Mouse (Mus musculus) stomach, embryonic 15.5 days (tissue): ENCODE measurements at regions not wholly inside any gene's neighbourhood (a gene's known extent, or its start where the extent isn't known, plus 50 kb on each side); places are given as distances from the start of the nearest gene placed in this dataset.
"Not testable (repeated sequence)": the region's sequence is repeated elsewhere in the genome, so short reads cannot be mapped to it uniquely, and the experiment has no call there.

ENCODE experiments used
- ATAC-seq: fragments of 200-750 bp; cut with Nextera tagmentation; 2 replicates; pipeline ENCODE4 v1.8.0; 2017; ENCODE audit warnings: low read depth, moderate number of reproducible peaks, moderate TSS enrichment; ENCODE audit not compliant: insufficient read depth, low FRiP score
- H3K27ac ChIP-seq: fragments of 300-500 bp; sonication (generic); 2 replicates; pipeline ENCODE4 v1.5.1; 2015; ENCODE audit warnings: mild to moderate bottlenecking, inconsistent platforms
- H3K27me3 ChIP-seq: fragments of 300-500 bp; sonication (generic); replicated peaks from 2 replicates; pipeline ENCODE4 v1.6.1; 2015; ENCODE audit warnings: inconsistent platforms
- H3K36me3 ChIP-seq: fragments of 300-500 bp; sonication (generic); 2 replicates; pipeline ENCODE4 v1.6.1; 2015; ENCODE audit warnings: inconsistent platforms
- H3K4me1 ChIP-seq: fragments of 300-500 bp; sonication (generic); 2 replicates; pipeline ENCODE4 v1.6.1; 2015; ENCODE audit warnings: inconsistent platforms
- H3K4me2 ChIP-seq: fragments of 300-500 bp; sonication (generic); 2 replicates; pipeline ENCODE4 v1.6.1; 2015; ENCODE audit warnings: mild to moderate bottlenecking, inconsistent platforms
- H3K4me3 ChIP-seq: fragments of 300-500 bp; sonication (generic); replicated peaks from 2 replicates; pipeline ENCODE4 v1.5.1; 2015; ENCODE audit warnings: inconsistent platforms
- H3K9ac ChIP-seq: fragments of 300-500 bp; sonication (generic); 2 replicates; pipeline ENCODE4 v1.6.1; 2015; ENCODE audit warnings: inconsistent platforms
- H3K9me3 ChIP-seq: fragments of 300-500 bp; sonication (generic); 2 replicates; pipeline ENCODE4 v1.6.1; 2016; ENCODE audit warnings: inconsistent platforms
- WGBS: fragments of 180-500 bp; shearing (Covaris S2); methylation state at CpG from one replicate; pipeline ENCODE4 v1.1.7; 2015; 5-methylcytosine and 5-hydroxymethylcytosine counted together

DNA sequence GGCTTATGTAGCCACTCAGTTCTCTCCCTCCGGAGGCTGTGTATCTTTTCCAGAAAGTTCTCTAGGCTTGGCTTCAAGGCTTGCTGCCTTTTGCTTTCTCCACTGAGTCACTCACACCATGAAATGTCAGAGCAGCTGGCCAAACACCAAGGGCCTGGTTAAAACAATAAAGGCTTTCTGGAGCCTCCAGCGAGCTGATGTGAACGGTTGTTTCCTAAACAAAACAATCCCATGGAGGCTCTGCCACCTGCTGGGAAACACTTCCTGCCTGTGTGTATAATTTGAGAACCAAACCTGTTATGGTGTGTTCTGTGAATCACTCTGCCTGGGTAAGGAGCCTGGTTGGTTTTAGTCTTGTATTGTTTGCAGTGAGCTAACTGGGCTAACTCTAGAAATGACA lies 96.7 kb upstream of the Tspan5 start:
- no peak overlapping the region for H3K4me2 ChIP-seq
- no peak for ATAC-seq

DNA sequence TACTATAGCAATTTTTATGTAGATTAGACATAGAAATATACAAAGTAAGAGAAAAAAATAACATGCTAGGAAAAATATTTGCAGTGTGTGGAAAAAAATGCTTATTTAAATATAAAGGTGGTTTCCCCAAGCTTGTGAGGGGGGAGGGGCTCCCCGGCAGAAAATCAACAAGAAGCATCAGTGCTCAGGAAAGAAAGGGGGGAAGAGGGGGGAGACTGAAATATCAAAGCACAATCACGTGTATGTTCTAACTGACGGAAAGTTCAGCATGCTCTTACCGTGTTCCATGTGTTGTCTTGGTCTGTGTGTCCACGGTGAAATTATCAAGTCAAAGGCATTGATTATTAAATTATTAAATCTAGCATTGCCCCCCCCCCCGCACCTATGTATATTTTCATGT lies 92.3 kb upstream of the Tspan5 start:
- Histone ChIP-seq H3K4me3 (no peak overlapping the region), H3K9me3 (no peaks in the 10 kb centered on the region), H3K27ac (no peak overlapping the region), H3K9ac (no peak overlapping the region), H3K4me1 (peaks cover 8% of the 10 kb centered on the region; the same call in 1 of the 2 replicates), H3K27me3 (no peaks in the 10 kb centered on the region), H3K36me3 (no peaks in the 10 kb centered on the region), H3K4me2 (no peak overlapping the region)
- WGBS, result 85% methylated on average over 6 of the region's 6 CpGs
- no peak for ATAC-seq

More for the DNA sequence above, 96.7 kb upstream of the Tspan5 start:
- no peaks in the 10 kb centered on the region for H3K9me3 ChIP-seq
- H3K4me3 ChIP-seq, result no peak overlapping the region
- H3K27ac ChIP-seq, result no peak overlapping the region
- peaks cover 6% of the 10 kb centered on the region for H3K4me1 ChIP-seq
- H3K36me3 ChIP-seq, result no peaks in the 10 kb centered on the region
- WGBS, result 14% methylated on average over 3 of the region's 3 CpGs
- no peaks in the 10 kb centered on the region for H3K27me3 ChIP-seq
- no peak overlapping the region for H3K9ac ChIP-seq

DNA sequence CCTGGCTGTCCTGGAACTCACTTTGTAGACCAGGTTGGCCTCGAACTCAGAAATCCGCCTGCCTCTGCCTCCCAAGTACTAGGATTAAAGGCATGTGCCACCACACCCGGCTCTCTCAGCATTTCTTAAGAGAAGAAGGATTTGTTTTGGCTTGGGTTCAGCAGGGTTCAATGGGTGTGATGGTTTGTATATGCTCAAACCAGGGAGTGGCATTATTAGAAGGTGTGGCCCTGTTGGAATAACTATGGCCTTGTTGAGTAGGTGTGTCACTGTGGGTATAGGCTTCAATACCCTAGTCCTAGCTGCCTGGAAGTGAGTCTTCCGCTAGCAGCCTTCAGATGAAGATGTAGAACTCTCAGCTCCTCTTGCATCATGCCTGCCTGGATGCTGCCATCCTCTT lies 91.3 kb upstream of the Tspan5 start:
- H3K36me3 ChIP-seq, ATAC-seq, H3K9ac ChIP-seq, H3K4me1 ChIP-seq, H3K27ac ChIP-seq, H3K9me3 ChIP-seq, H3K4me2 ChIP-seq, H3K4me3 ChIP-seq, H3K27me3 ChIP-seq: not testable (repeated sequence)
- WGBS, result 91% methylated on average over 4 of the region's 4 CpGs

DNA sequence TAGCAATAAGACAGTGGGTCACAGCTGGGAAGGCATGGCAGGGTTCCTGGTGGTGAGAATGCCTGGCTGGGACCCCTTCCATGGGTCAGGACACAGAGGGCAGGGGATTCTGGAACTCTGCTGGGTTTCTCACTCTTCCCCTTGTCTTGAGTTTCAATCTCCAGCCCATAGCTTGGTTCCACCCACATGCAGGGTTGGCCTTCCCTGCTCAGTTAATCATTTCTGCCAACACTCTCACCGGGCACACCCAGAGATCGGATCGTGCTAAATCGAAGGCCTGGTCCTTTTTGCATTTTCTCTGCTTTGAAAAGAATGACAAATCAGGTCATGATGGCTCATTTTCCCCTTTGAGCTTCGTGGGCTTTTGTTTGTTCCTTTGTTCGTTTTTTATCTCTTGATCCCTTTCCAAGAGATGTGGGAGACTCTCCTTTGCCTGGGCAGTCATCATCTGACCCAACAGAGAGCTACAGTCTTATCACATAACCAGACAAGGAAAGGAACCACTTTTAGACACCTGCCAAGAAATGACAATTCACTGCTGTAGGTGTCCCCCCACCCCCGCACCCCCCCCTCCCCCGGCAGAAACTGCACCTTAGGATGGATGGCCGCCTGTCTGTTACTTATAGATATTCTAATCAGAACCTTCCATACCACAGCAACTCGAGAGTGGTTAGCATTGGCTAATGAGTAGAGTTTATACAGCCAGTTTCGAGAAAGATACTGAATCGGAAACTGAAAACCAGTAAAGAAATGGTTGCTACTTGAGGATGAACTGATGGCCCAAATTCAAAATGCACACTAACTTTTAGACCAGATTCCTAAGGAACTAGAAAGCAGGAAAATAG lies 90.4 kb upstream of the Tspan5 start:
- H3K36me3 ChIP-seq, result no peaks in the 10 kb centered on the region
- 81% methylated on average over 12 of the region's 12 CpGs for WGBS
- no peak for ATAC-seq

DNA sequence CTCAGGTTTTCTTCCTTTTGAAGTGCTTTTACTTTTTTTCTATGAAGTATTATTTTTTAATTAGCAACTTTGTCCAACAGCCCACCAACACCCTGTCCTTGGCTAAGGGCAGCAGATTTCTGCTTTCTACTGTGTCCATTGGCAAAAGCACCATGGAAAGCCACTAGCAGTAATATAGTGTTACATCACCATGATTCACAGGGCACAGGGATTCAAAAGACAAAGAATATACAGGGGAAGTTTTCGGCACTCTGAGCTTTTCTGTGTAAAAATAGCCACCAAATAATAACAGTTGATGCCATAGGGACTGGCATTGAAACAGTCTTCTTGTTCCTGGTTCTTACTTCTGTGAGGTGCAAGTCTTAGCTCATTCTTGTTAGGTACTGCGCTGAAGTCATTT lies 89.8 kb upstream of the Tspan5 start:
- no peaks in the 10 kb centered on the region for H3K27me3 ChIP-seq
- H3K27ac ChIP-seq, result no peak overlapping the region
- H3K9me3 ChIP-seq, result no peaks in the 10 kb centered on the region
- H3K4me3 ChIP-seq, result no peak overlapping the region
- no peaks in the 10 kb centered on the region for H3K36me3 ChIP-seq
- 88% methylated on average over 2 of the region's 2 CpGs for WGBS
- no peak overlapping the region for H3K4me2 ChIP-seq
- H3K4me1 ChIP-seq, result 0 out of 2 replicates have a peak, but pooled peaks cover 4% of the 10 kb centered on the region
- no peak overlapping the region for H3K9ac ChIP-seq
- ATAC-seq, result no peak

More for the DNA sequence above, 90.4 kb upstream of the Tspan5 start:
- Histone ChIP-seq H3K4me1 (0 out of 2 replicates have a peak, but pooled peaks cover 4% of the 10 kb centered on the region), H3K4me3 (no peak overlapping the region), H3K9ac (no peak overlapping the region), H3K9me3 (no peaks in the 10 kb centered on the region), H3K4me2 (no peak overlapping the region), H3K27ac (no peak overlapping the region), H3K27me3 (no peaks in the 10 kb centered on the region)

DNA sequence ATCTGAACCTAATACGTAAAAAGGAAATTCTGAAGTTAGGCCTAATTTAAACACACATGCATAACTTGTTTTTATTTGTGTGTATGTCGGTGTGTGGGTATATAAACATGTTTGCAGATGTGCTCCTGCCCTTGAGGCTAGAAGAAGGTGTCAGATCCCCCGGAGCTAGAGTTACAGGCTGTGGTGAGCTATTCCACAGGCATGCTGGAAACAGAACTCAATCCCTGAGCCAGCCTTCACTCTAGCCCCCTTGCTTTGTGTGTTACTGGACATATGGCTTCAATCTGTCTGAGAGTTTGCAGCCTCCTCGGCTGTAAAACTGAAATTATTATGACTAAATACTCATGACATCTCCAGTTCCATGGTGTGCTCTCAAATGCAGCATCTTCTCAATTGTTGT lies 89.3 kb upstream of the Tspan5 start:
- Histone ChIP-seq H3K27ac (no peak overlapping the region), H3K27me3 (no peaks in the 10 kb centered on the region), H3K9ac (no peak overlapping the region), H3K4me2 (no peak overlapping the region), H3K4me1 (0 out of 2 replicates have a peak, but pooled peaks cover 4% of the 10 kb centered on the region), H3K4me3 (no peak overlapping the region), H3K9me3 (no peaks in the 10 kb centered on the region), H3K36me3 (no peaks in the 10 kb centered on the region)
- WGBS, result 66% methylated on average over 4 of the region's 4 CpGs
- no peak for ATAC-seq

DNA sequence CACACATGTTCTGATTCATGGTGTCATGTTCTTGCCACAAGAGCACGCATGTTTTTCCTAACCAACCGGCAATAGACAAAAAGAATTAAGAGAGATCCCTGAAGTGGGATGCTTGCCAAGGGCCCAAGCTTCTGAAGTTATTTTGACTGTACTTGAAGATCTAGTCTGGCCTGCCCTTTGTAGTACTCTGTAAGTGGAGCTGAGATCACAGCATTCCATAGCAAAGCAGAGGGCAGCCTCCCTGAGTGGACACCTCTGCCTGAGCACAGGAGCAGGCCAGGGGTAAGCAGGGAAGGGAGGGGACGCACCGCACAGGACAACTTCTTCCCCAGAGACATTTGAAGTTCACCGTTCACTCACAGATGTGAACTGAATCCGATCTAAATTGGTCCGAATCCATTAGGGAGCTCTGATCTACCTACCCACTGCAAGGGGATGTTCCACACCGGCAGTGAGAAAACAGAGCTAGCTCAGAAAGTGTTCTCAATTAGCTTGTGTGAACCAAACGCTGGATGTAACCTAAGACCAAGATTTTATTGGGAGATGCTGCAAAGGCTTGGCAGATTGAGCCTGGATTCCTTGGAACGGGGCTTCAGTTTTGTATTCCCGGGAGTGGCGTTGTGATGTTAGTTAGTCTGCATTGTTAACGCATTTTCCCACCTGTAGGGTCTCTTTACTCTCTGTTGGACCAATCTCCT lies 88.3 kb upstream of the Tspan5 start:
- no peak for ATAC-seq
- 89% methylated on average over 13 of the region's 13 CpGs for WGBS
- H3K4me1 ChIP-seq, result 0 out of 2 replicates have a peak, but pooled peaks cover 4% of the 10 kb centered on the region

DNA sequence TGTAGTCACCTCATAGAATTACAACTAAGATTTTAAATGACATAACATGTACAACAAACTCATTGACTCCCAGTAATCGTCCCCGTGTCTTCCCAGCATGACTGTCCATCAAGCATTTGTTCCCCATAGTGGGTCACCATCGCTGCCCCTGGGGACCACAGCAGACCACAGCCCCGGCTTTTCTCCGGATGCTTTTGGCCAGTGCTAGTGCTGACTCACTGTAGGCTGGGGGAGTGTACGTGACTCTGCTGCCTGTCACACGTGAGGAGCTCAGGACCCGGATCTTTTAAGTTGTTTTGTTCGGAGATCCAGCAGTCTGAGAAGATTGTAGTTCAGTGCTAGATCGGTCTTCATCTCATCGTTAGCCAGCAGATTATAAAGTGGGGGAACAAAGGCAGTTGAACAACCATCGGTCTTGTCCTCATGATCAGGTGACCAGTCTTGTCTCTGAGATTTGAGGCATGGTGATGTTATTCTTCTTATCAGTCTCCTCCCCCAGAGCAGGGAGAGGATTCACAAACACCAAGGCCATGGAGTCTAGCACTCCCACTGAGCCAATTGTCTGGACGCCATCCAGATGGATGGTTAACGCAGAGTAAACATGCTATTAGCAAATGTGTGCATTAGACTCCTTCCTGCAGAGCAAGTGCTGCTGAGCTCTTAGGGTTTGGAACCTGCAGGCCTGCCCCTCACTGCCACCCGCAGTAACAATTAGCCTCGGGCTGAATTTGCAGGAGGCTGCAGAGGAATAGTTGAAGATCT lies 87.2 kb upstream of the Tspan5 start:
- H3K36me3 ChIP-seq, result no peaks in the 10 kb centered on the region
- no peak overlapping the region for H3K4me3 ChIP-seq
- no peak overlapping the region for H3K9ac ChIP-seq
- no peak overlapping the region; the same call in 1 of the 2 replicates for H3K27ac ChIP-seq
- ATAC-seq, result no peak
- no peaks in the 10 kb centered on the region for H3K27me3 ChIP-seq
- 0 out of 2 replicates have a peak, but pooled peaks cover 4% of the 10 kb centered on the region for H3K4me1 ChIP-seq
- WGBS, result 61% methylated on average over 16 of the region's 16 CpGs
- no peak overlapping the region for H3K4me2 ChIP-seq
- H3K9me3 ChIP-seq, result no peaks in the 10 kb centered on the region

More for the DNA sequence above, 88.3 kb upstream of the Tspan5 start:
- Histone ChIP-seq H3K4me3 (no peak overlapping the region), H3K4me2 (no peak overlapping the region), H3K27ac (no peak overlapping the region), H3K9ac (no peak overlapping the region), H3K9me3 (no peaks in the 10 kb centered on the region), H3K36me3 (no peaks in the 10 kb centered on the region), H3K27me3 (no peaks in the 10 kb centered on the region)

DNA sequence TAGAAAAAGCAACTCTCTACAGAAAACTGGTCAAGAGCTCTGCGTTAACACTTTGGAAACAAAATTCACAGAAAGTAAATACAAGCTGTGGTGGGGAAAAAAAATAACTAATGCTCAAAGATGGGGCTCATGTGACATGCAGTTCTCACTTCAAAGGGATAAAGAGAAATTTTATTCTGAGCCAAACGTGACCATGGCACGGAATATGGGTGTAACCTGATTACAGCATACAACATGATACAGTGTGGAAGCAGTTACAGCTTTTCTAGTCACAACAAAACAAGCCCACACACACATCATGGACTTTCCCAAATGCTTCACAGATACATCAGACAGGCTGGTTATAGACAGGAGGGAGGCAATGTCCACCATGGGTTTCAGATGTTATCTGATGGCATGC lies 86.5 kb upstream of the Tspan5 start:
- WGBS, result 55% methylated on average over 3 of the region's 3 CpGs

DNA sequence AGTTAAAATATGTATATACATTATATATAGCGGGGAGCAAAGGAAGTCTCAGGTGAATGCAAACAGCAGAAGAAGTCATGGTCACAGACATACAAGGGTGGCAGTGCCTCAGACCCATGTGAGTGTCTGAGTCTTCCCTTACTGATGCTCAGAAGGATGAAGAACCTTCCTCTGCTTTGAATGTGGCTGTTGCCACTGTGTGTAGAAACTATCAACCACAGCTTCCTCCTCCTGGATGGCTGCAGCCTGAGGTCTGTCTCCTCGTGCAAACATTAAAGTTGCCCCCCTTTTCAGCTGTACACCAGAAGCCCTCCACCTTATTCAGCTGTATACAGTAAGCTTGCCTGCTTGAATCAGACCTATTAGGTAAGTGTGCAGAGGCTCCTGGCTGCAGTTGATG lies 79.4 kb upstream of the Tspan5 start:
- ATAC-seq, result no peak
- Histone ChIP-seq H3K27me3 (no peaks in the 10 kb centered on the region), H3K4me1 (no peaks in the 10 kb centered on the region), H3K9me3 (no peaks in the 10 kb centered on the region), H3K27ac (no peak overlapping the region), H3K4me3 (no peak overlapping the region), H3K36me3 (no peaks in the 10 kb centered on the region), H3K4me2 (no peak overlapping the region), H3K9ac (no peak overlapping the region)
- 75% methylated on average over 2 of the region's 2 CpGs for WGBS

More for the DNA sequence above, 86.5 kb upstream of the Tspan5 start:
- no peak overlapping the region for H3K9ac ChIP-seq
- no peak overlapping the region for H3K4me3 ChIP-seq
- no peak for ATAC-seq
- H3K36me3 ChIP-seq, result no peaks in the 10 kb centered on the region
- H3K4me1 ChIP-seq, result 0 out of 2 replicates have a peak, but pooled peaks cover 4% of the 10 kb centered on the region
- H3K9me3 ChIP-seq, result no peaks in the 10 kb centered on the region
- no peaks in the 10 kb centered on the region for H3K27me3 ChIP-seq
- H3K27ac ChIP-seq, result no peak overlapping the region; the same call in 1 of the 2 replicates
- H3K4me2 ChIP-seq, result no peak overlapping the region

DNA sequence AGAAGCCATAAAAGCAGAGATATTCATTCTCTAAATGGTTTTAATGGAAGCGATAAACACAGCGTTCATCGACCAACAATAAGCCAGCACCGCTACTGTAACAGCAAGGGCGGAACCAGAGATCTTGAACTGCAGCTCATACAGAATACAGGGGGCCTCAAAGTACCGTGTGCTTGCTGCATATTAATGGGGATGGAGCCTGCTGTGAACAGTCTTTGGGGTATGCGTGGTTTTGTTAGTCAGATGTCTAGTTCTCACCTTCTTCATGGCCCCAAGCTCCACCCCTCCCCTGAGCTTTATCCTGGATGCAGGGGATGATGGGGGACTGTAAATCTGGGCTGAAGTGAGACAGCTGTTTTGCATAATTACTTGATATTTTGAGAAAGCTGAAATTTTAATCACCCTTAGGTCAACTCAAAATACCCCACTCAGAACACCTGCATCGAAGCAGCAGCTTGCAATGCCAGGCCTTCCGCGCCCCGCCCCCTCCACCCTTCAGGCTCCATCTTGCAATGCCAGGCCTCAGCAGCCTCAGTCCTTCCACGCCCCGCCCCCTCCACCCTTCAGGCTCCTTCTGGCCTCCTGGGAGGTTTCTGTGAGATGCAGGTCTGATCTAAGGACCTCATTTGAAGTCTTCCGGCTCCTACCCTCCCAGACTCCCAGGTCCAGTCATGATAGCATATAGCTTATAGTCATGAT lies 73.5 kb upstream of the Tspan5 start:
- Histone ChIP-seq H3K9me3 (no peaks in the 10 kb centered on the region), H3K4me2 (no peak overlapping the region), H3K4me3 (no peak overlapping the region), H3K4me1 (no peaks in the 10 kb centered on the region), H3K36me3 (no peaks in the 10 kb centered on the region), H3K27ac (no peak overlapping the region), H3K9ac (no peak overlapping the region), H3K27me3 (no peaks in the 10 kb centered on the region)
- WGBS, result 88% methylated on average over 14 of the region's 14 CpGs
- ATAC-seq, result no peak
